In the genomic region with DNA sequence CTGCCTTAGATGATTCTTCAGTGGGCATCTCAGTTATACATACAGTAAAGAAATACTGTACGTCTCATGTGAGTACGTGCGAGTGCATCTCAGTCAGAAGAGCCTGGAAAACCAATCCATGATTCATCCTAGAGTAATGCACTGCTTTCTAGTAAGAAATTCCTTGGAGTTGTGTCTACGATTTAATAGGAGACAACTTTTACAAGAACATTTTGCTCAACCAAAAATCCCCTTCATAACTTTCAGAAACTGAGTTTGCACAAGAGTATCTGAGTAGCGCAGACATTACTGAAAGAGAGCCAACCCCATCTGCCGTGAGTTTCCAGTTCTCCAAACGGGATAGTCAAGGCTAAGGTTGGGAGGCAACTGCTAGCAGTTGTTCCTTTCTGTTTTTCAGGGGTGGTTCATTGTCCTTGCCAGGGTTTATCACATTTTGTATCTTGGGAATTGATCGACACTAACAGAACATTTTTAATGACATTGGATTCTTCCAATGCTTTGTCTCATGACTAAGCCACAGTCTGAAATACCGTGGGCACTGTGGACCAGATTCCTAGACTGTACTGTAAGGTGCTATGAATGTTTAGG, we compare ENCODE assay signal across 17 mouse cellular contexts.
"Had no signal": no experiment of that assay in that cellular context is flagged by ENCODE, and none has a peak within 500 bp of the region (broad histone marks: within the 10 kb centered on the region; RNA-seq: fewer than 3 reads in every experiment).

No protein-coding gene starts in this region.

- H3K9ac ChIP-seq: liver, embryonic 13.5 days; lung, embryonic 14.5 days; neural tube, embryonic 13.5 days had no signal

- H3K4me3 ChIP-seq: layer of hippocampus, adult 2 months; liver, embryonic 13.5 days; megakaryocyte, embryonic 14.5 days; midbrain, embryonic 10.5 days; neural tube, embryonic 13.5 days had no signal

- H3K4me1 ChIP-seq: liver, embryonic 13.5 days; megakaryocyte, embryonic 14.5 days; midbrain, embryonic 10.5 days; neural tube, embryonic 13.5 days had no signal

- H3K27me3 ChIP-seq: liver, embryonic 13.5 days; megakaryocyte, embryonic 14.5 days; neural tube, embryonic 13.5 days had no signal

- H3K36me3 ChIP-seq: liver, embryonic 13.5 days; midbrain, embryonic 10.5 days; neural tube, embryonic 13.5 days had no signal

- H3K9me3 ChIP-seq: liver, embryonic 13.5 days; midbrain, embryonic 10.5 days; neural tube, embryonic 13.5 days had no signal

- H3K27ac ChIP-seq: kidney, postnatal 0 days; layer of hippocampus, adult 2 months; liver, embryonic 13.5 days; midbrain, embryonic 10.5 days; neural tube, embryonic 13.5 days had no signal

- DNase-seq: kidney, adult 2 months; kidney, postnatal 25 days; liver, embryonic 13.5 days; lung, embryonic 14.5 days; lung, postnatal 36 days; midbrain, embryonic 14.5 days; retina, postnatal 1 day; right cerebral cortex, postnatal 25 days; thymus, adult 18-20 months; thymus, postnatal 4 days had no signal

- H3K4me2 ChIP-seq: liver, embryonic 13.5 days; lung, embryonic 14.5 days; neural tube, embryonic 13.5 days had no signal

- ATAC-seq: intestine, postnatal 0 days; lung, postnatal 0 days had no signal
